Mouse (Mus musculus) effector memory CD4-positive, alpha-beta T cell, adult 7 months (primary cell): ENCODE measurements around the gene Nectin2. TPM values are rescaled to one million over a fixed set of nuclear protein-coding genes. Genes with fewer than 3 reads are reported as not detected.

ENCODE experiments used
- polyA plus RNA-seq: library from polyadenylated mRNA; unstranded; fragments of 100-300 nt; shearing (Covaris generic); gene quantifications from one replicate; pipeline ENCODE4 v1.2.1, GENCODE M21; 2017

The Nectin2 gene
- polyA plus RNA-seq: not detected

DNA sequence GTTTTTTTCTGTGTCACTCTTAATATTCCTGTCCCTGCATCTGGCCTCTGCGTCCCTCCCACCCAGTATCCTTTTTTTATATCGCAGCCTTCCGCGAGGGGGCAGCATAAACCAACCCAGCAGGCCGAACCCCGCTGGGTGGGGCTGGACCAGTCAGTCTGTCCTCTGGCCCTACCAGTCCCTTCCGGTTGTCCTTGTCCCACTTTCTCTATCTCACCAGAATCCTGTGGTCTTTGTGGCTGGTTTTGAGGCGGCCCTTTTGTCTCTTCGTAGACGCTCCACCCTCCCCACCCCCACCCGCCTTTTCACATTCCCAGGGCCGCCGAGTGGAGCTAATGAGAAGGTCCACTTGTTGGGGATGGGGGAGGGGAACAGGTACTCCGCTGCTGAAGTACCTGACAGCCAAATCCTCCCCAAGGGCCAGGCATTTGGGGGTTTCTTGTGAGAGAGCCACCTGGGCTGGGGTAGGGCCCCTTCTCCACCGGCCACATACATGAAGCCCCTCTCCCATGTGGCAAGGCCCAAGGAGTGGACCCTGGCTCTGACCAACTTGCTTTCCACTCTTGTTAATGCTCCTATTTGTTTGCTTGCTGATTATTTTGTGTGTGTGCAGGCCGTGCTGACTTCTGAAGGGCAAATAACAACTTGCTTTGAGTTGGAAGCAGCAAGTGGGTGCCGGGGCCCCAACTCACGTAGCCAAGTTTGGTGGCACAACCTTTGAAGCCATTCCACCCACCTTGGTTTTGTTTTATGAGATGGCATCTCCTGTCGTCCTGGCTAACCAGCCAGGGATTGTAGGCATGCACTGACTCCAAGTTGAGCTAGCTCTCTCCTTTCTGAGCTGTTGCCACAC lies at the start of gene Nectin2:
Gene Nectin2, minus strand, starts transcription at position 267 of the 853 bp plus-strand sequence.

DNA sequence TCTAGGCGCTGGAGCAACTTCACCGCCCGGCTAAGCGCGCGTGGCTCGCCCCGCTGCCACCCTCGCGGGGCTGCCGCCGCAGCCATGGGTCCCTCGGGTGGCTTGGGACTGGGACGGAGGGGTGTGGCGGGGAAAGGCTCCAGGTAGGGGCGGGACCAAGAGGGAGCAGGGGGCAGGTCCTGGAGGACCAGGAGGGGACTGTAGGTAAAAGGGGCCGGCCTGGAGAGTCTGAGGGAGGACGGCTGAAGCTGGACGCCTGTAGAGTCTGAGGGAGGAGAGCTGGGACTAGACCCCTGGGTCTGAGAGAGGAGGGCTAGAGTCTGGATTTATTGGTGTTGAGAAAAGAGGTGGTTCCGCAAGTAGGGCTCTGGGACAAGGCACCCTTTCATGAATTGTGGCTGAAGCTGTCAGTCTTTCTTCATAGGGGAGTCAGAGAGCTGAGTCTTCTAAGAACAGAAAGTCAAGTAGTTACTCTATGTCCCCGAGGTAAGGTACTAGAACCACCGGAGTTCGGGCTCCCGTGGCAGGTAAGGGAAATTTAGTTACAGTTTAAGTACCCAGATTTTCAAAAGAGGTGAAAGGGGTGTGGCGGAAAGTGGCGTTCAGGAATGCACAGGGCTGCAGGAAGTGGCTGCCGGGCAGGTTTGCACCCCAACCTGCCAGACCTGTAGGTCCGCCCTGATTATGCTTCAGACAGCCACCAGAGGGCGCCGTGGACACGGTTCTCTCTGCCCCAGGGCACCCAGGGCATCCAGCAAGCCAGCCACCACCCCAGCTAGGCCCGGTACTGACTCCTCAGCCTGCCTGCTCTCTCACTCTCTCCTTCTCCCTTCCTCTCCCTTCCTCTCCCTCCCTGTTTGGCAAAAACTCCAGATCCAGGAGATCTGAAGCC lies 46.7 kb upstream of the Nectin2 start, which contains the start of gene Cblc:
Gene Cblc, minus strand, starts transcription at position 113 of the 892 bp plus-strand sequence.

DNA sequence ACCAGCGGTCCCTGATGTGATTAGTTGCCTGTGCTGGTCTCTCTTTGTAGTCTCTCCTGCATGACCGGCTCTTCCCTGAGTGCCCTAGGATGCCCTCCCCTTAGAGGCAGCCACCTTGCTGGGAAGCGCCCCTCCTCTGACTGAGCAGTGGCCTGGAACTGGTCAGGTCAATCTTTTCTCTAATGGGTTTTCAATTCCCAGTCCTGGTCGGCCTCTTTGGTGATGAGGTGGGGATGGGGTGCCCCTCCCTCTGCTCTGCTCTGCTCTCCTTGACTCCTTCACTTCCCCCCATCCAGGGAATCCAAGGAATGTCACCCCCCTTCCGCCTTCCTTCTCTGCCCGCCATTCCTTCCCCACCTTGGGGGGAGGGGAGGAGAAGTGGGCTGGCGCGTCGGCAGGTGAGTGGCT lies 20.7 kb upstream of the Nectin2 start, which contains the start of gene Bcam:
Gene Bcam, minus strand, starts transcription at position 33 of the 408 bp plus-strand sequence.

DNA sequence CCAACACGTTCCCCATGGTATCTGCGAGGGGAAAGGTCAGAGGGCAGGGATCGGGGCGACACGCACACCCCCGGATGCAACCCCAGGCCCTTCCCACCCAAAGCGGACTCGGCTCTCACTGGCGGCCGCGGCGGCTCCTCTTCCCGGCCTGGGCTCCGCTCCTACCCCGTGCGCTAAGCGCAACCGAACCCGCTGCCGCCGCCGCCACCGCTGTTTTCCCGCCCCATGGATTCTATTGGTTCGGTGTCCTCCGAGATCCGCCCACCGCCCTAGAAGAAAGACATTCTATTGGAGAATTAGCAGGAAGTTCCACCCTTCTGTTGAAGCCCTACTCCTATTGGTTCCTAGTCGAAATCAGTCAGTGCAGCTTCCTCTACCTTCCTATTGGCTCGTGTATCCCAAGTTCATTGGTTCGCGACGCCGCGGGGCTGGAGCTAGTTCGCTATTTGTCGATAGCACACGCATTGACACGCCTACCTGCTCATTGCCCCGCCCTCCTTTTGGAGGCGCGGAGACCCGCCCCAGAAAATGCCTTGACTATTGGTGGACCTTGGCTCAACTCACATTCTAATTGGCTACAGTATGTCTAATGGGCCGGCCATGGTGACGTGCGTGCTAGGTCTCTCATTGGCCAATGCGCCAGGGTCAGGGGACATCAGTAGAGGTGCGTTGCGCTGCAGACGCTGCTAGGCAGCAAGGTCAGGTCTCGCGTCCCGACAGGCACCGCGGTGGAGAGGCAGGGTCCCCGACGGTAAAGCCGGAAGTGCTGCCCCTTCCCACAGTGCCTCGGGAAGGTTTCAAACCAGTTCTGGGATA lies 34.8 kb downstream of the Nectin2 start, which contains the start of gene Tomm40:
Gene Tomm40, minus strand, starts transcription at position 200 of the 816 bp plus-strand sequence.

DNA sequence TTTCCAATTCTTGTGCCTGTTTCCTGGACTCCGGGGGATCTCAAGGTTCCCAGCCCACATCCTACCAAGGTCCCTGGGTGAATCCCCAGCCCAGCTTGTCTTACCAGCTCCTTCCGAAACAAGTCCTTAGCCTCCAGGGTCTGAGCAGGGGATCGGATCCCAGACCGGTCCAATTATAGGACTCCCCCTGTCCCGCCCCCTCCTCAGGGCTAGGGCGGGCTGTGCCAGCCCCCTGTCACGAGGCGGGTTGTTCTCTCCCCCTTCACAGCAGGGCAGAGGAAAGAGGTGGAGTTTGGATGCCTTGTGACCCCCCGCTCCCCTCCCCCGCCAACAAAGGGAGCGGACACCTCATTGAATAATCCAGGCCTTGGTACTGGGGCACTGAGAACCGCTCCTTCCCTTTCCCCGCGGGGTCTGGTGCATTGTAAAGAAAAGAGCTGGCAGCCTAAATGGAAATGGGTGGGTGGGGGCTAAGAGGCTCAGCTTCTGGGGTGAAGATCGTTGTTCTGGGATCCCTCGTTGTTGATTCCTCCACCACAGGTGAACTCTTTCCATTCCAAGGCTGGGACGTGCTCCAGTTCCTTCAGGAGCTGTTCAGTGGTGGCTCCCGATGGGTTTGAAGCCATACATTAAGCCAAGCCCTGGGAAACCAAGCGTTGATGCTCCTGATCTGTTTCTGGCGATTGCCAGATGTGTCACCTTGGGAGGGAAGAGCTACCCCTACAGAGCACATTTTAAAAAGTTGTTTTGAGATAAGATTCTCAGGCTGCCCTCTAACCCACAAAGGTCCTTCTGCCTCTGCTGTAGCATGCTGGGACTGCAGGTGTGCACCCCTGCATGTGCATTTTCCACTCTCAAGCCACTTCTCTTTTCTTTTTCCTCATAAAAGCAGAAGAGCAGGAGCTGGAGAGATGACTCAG lies 51.1 kb downstream of the Nectin2 start, which contains the start of gene Apoe:
Gene Apoe, minus strand, starts transcription at position 282 of the 920 bp plus-strand sequence.

DNA sequence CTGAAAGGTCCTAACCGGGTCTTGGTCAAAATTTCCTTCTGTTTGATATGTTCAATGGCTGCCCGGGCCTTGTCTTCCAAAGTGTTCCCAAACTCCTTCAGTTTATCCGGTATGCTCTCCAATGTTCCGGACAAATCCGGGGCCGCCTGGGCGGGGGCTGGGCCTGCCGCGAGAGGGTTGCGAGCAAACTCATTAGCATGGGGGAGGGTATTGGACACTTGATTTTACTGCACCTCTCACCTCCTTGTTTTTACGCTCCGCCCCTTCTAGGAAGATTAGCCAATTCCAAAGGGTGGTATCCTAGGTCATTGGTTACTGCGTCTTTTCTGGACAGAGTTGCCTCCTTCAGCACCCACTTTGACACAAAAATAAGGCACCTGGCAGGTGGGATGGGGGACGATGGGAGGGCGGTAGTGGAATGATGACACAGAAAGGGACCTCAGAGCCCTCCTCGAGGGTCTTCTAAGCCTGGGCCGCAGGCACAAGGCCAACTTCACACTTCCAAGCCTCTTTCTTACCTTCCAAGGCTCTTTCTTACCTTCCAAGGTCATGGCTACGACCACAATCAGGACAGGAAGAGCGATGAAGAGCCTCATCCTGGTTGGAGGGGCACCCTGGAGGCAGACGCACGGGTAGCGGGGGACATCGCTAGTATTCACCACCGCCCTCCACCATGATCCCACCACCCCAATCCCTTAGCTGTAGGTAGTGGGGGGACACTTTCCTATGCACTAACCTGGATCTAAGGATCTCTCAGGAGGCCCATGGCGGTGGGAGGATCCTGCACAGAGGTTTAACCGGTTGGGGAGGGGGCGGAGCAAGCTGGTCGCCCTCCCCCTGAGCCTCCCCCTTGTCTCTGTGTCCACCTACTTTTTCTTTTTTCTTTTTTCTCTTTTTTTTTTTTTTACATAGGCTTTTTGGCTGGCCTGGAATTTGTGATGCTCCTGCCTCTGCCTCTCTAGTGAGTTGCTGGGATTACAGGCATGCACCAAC lies 58.1 kb downstream of the Nectin2 start, which contains the start of gene Apoc1:
Gene Apoc1, minus strand, starts transcription at position 788 of the 993 bp plus-strand sequence.

DNA sequence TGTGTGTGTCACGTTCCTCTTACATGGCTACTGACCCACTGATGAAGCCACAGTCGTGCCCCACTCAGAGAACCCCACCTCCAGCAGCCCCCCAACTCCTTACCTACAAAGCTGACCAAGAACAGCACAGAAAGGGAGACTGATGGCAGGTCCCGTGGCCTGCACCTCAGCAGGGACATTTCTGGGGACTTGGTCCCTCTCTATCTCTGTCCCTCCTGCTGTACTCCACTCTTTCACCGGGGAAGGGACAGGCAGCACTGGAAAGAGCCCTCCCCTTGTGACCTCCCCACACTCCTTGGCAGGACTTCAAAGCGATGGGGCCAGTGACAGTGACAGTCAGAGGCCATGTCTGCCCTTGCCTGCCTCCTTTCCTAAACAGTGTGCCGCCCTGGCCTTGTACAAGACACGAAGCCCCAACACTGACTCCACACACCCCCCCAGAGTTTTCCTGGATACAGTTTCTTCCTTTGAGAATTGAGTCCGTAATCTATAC lies 69.0 kb downstream of the Nectin2 start, which contains the start of the genes Gm44805 and Apoc4:
Gene Gm44805, minus strand, starts transcription at position 222 of the 493 bp plus-strand sequence.
Gene Apoc4, minus strand, starts transcription at position 278 of the 493 bp plus-strand sequence.

DNA sequence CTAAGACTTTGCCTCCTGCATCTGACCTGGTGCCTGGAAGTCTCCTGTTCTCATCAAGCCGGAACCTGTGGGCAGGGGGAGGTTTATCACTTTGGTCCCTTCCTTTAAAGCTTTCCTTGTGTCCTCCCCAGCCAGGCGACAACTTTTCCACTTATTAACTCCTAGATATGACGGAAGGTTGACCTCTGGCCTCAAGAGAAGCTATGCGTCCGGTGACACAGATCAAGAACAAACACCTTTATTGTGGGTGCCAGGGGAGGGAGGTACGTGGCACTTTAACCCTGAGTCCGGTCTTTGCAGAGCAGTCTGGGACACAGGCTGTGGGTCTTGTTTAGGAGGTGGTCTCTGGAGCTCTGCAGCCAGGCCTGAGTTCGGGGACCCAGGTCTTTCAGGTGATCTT lies 72.4 kb downstream of the Nectin2 start, which contains the start of gene Apoc2:
Gene Apoc2, minus strand, starts transcription at position 70 of the 400 bp plus-strand sequence.

Other genes starting within 250 kb of the Nectin2 start
- gene Bloc1s3, start 242.1 kb downstream of the Nectin2 start, polyA plus RNA-seq: 3.8 TPM
- 48.8 TPM for gene Trappc6a, start 242.1 kb downstream of the Nectin2 start, polyA plus RNA-seq
- not detected for gene Nkpd1, start 232.6 kb downstream of the Nectin2 start, polyA plus RNA-seq
- gene Ppp1r37, start 187.4 kb downstream of the Nectin2 start, polyA plus RNA-seq: 15.6 TPM
- gene Zfp296, start 173.2 kb downstream of the Nectin2 start, polyA plus RNA-seq: 1.8 TPM
- 105 TPM for gene Gemin7, start 172.9 kb downstream of the Nectin2 start, polyA plus RNA-seq
- 49.4 TPM for gene Clasrp, start 146.0 kb downstream of the Nectin2 start, polyA plus RNA-seq
- gene Relb, start 121.0 kb downstream of the Nectin2 start, polyA plus RNA-seq: 249 TPM
- 121 TPM for gene Clptm1, start 85.5 kb downstream of the Nectin2 start, polyA plus RNA-seq
- gene Apoc2, start 72.5 kb downstream of the Nectin2 start, polyA plus RNA-seq: not detected
- not detected for gene Gm44805, start 69.1 kb downstream of the Nectin2 start, polyA plus RNA-seq
- gene Apoc4, start 69.0 kb downstream of the Nectin2 start, polyA plus RNA-seq: 0.18 TPM
- not detected for gene Apoc1, start 57.8 kb downstream of the Nectin2 start, polyA plus RNA-seq
- gene Apoe, start 51.3 kb downstream of the Nectin2 start, polyA plus RNA-seq: 1.3 TPM
- 63.8 TPM for gene Tomm40, start 35.0 kb downstream of the Nectin2 start, polyA plus RNA-seq
- gene Bcam, start 20.5 kb upstream of the Nectin2 start, polyA plus RNA-seq: 0.65 TPM
- not detected for gene Cblc, start 46.3 kb upstream of the Nectin2 start, polyA plus RNA-seq
- 199 TPM for gene Bcl3, start 72.3 kb upstream of the Nectin2 start, polyA plus RNA-seq
- gene Gm19345, start 101.5 kb upstream of the Nectin2 start, polyA plus RNA-seq: not detected
- not detected for gene Ceacam16, start 110.8 kb upstream of the Nectin2 start, polyA plus RNA-seq
- not detected for gene Ceacam19, start 137.5 kb upstream of the Nectin2 start, polyA plus RNA-seq
- gene Pvr, start 170.7 kb upstream of the Nectin2 start, polyA plus RNA-seq: 42.3 TPM
- gene Igsf23, start 200.3 kb upstream of the Nectin2 start, polyA plus RNA-seq: 0.94 TPM
- gene Ceacam20, start 214.9 kb upstream of the Nectin2 start, polyA plus RNA-seq: 0.18 TPM
- 0.26 TPM for gene Nlrp9b, start 241.0 kb upstream of the Nectin2 start, polyA plus RNA-seq